Mouse (Mus musculus) frontal cortex, postnatal 25 days (tissue): Measurements from ENCODE around the gene Ankrd17.

Source experiments
- DNase-seq, 2 experiments: peaks; one replicate each; pipeline ENCODE4 v3.0.0; 2022; ENCODE audit warnings: low spot score in 2 of 2

Ankrd17 gene

DNA sequence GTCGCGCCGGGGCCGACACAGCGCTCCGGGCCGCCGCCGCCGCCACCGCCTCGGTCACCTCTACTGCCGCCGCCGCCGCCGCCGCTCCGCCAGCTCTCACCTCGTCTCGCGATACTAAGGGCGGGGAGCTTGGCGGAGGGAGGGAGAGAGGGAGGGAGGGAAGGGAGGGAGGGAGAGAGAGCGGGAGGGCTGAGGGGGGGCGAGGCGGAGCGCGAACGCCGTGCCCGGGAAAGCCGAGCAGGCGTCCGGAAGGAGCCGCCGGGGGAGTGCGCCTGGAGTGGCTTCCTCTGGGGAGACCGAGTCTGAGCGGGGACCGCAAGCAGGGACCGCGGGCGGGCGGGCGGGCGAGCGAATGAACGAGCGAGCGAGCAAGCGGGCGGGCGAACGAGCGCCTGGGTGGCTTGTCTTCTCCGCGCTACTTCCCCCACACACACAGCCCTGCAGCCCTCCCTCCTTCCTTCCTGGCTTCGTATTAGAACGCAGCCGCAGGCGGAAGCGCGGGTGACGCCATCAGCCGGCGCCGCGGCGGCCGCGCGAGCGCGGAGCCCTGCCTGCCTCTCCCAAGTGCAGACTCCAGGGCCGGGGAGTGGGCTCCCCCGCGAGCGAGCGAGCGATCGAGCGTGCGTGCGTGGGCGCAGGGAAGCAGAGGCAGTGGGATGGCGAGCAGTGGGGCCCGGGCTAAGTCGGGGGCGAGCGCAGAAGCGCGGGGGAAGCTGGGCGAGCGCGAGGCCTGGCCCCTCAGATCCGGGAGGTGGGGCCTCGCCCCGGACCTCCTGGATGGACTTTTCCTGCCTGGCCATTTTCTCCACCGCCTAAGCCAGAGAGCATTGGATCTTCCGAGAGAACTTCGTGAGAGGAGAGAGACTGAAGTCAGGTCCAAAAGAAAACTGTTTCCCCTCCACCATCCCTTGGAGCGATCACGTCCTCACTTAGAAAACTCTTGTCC is at the start of gene Ankrd17:
Gene Ankrd17, minus strand, starts transcription at position 457 of the 946 bp plus-strand sequence.
- DNase-seq = peak; percentile 77 to 88

DNA sequence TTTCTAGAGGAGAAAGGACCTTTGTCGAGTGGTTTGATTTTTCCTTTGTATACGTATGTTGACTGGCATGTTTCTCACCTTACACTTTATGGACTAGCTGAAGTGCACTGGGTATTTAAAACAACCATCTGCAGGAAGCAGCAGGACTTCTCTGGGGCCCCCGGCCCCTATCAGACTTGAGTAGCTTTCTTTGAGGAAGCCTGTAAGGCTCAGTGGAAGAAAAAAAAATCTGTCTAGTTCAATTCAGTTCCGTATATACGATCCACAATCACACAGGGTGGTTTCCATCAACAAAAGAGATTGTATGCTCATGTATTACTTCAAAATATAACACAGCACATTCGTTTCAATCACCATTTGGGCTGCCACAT is 48.5 kb upstream of the Ankrd17 start:
- DNase-seq = no peak

DNA sequence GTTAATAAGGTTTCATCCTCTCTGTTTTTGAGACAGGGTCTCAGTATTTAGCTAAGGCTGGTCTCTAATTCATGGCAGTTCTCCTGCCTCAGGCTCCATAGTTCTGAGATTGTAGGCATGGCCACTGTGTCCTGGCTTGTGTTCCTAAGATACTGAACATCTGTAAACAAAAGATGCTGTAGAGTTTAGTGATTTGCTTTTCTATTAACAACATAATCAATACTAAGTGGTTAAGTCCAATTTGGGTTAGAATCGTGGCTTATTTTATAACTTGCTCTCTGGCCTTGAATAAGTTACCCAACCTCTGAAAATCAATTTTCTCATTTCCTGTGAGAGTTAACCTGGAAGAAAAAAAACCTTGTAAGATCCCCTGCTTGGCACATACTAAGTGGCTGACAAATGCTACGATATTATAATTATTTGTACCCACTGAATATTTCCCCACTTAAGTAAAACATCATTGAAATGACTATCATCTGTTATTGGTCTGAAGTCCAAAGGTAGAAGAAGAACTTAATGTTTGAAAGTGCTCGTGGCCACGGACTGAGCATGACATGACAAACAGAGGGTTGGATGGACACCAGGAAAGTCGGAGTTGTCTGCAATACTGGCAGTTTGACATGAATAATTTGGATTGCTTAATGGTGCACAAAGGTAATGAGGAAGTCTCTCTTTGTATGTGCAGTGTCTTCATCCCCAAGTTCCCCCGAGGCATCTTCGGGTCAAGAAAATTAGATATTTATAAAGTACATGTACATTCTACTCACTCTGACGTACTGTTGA is 48.0 kb upstream of the Ankrd17 start:
- no peak for DNase-seq

DNA sequence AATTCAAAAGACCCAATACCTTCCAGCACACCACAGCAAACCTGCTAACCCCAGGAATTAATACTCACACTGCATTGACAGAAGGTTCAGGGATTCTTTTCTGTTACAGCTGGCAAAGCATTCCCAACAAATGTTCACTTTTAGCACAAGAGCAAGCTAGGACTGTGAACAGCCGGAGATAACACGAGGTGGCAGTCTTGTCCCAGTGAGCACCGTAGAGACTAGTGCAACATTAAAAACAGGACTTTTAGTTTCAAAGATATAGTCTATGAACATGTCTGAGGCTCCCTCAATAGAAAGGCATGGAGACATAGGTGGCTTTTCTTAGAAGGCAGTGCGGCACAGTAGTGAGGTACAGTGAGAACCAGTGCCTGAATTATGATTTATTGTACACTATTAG is 38.8 kb upstream of the Ankrd17 start:
- peak in 1 of 2 experiments; percentile 36 for DNase-seq

DNA sequence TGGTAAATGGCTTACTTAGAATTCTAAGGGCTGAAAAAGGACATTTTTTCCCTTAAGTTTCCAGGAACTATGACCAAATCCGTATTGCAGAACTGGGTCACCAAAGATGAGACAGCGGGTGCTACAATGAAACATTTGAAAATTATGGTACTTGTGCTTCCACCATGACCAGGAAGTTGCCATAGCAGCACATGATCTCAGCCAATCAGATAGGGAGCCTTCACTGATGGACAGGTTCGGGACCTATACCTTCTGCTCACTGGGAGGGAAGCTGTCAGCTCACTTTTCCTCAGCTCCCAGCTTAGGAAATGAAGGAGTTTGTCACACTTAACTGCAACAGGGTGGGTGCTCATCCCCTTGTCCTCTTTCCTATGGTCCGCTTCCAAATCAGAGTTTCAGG is 30.4 kb upstream of the Ankrd17 start:
- DNase-seq = no peak

DNA sequence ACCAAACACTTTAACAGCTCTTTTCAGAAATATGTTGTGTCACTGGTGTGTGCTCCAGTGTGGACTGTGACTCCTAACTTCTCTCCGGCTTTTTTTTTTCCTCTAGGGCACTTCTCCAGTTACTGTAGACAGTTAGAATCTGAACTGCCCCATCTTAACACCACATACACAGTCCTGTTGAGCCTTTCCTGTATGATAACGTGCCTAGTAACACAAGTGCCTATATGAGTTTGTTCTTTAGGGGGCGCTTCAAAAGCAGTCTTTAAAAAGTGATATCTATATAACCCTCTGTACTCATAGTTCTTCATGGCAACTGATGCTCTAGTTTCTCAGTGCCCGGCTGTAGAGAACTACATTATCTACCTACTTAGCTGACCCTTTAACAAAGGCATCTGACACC is 27.9 kb upstream of the Ankrd17 start:
- DNase-seq = no peak

DNA sequence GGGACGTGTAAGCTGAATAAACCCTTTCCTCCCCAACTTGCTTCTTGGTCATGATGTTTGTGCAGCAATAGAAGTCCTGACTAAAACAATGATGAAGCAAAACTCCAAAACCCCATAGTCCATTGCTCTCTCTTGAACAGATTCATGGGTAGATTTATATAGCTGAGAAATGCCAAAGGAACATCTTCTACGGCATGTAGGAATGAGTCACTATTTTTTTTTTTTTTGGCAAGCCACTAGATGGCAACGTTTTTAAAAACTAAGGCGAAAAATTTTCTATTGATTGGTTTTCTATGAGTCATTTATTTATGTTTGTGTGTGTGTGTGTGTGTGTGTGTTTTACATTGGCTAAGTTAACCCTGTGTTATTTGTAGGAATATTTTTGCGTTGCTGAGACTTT is 27.4 kb upstream of the Ankrd17 start:
- DNase-seq = no peak

DNA sequence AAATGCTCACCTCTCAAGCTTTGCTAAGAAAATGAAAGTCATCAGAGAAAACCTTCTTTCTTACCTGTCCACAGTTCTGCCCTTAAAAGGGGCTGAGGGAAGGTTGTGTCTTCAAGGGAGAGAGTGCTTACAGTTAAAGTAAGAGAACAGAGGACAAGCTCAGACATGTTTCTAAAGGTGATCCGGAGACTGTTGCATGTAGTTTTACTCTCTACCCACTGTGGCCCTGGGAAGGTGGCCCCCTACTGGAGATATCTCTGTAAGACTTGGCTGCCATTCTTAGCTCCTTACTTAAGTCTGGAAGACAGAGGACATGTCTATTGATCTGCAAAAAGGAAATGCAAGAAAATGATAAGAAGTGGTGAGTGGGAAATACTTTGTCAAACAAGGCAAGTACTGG is 16.7 kb upstream of the Ankrd17 start:
- DNase-seq = no peak

DNA sequence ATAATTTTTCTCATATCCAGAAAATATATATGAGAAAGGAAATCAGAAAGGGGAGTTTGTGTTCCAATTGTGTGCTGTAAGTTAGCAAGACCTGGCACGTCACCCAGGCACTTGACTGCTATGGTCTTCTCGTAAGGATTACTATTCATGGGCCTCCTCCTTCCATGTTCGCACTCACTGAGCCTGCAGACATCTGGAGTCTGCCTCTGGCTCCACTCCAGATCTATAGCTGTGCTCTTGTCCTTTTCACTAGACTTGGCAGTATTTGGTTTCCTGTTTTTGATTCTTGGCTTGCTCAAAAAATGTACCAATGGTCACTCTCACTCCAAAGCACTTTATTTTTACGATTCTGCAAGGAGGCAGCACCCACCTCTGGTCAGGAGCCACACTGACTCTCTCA is 15.1 kb upstream of the Ankrd17 start:
- no peak for DNase-seq

DNA sequence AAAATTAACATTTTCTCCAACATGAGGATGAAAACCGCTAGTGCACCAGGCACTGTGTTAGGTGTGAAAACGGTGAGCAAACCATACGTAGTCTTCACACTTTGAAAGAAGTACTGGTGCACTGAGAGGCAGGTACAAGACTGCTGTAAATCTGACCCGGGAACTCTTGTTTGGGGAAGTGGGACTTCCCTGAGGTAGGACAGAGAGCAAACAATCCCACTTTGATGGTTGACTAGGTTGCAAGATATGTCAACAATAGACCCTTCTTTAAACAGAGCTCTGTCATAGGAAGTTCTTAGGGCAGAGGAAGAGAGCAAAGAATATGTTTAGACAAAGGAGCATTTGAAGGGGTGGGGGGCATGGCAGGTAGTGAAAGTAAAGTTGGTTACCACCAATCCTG is 7.3 kb upstream of the Ankrd17 start:
- no peak for DNase-seq

DNA sequence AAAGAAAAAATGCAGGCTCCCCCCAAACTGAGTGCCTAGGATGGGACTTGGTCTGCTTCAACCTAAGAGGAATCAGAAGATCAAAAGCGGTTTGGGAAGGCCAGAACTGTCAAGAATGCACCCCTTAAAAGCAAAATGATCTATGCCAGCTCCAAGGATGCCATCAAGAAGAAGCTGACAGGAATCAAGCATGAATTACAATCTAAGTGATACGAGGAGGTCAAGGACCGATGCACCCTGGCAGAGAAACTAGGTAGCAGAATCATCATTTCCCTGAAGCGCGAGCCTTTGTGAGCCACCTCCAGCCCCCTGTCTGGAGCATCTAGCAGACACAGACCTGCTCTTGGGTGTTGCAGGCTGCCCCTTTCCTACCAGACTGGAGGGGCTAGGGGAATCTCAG is 4.0 kb upstream of the Ankrd17 start:
- DNase-seq = no peak

DNA sequence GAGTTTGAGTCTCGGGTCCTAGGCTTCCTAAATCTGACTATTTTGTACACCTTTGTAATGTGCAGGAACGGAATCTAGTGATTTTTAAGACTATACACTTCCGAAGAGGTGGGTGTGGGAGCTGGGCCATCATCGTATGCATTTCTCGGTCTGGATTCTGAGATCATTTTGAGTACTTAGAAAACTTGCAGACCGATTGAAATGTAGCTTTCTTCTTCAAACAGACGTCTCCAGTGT is 608 bp upstream of the Ankrd17 start, which contains the start of gene Gm9958:
Gene Gm9958, plus strand, starts transcription at position 138 of the 237 bp plus-strand sequence.
- no peak for DNase-seq

DNA sequence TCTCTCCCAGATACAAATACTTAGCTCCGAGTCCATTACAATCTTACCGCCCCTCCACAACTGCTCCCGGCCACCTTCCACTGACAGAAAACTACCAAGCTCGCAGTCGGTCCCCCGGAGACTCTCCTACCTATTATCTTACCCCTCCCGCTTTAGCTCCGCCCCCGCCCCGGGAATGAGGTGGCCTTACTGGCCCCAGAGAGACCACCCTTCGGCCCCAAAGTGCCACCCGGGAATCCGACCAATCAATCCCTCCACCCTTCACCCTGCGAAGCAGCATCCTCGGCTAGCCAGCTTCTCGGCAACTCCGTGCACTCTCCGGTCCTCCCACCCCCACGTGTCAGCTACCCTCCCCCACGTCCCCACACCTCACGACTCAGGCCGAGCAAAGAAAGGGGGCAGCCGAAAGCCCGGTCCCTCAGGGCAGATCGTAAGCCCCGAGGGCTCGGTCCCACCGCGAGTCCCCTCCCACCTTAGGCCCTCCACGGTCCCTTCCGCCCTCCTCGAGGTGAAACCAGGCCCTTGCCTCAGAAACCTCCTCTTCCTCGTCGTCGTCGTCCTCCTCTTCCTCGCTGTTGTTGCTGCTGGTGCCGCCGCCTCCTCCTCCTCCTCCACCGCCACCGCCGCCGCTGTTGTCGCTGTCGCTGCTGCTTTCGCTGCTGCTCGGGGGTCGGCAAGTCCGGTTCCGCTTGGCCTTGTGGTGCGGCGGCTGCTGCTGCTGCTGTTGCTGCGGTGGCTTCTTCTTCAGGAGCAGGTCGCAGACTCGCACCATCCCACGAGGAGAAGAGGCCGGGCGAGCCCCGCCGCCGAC is 1.0 kb downstream of the Ankrd17 start:
- DNase-seq = peak; percentile 24 to 27

DNA sequence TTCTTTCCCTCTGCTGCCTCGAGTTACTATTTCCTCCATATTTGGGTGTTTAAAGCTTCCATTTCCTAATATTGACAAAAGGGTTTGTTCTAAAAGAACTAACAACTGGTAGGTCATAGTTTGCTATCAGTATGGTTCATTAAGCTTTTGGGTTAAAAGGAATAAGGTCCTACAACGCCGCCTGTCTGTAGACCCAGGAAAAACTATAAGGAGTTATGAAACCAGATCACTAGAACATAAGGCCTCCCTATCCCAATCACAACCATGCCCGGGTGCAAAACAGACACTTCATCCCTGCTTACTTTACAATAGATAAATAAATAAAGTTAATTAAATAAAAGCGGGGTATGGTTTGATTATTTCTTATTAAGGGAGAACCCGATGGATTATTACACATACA is 1.9 kb downstream of the Ankrd17 start:
- peak; percentile 41 to 43 for DNase-seq

DNA sequence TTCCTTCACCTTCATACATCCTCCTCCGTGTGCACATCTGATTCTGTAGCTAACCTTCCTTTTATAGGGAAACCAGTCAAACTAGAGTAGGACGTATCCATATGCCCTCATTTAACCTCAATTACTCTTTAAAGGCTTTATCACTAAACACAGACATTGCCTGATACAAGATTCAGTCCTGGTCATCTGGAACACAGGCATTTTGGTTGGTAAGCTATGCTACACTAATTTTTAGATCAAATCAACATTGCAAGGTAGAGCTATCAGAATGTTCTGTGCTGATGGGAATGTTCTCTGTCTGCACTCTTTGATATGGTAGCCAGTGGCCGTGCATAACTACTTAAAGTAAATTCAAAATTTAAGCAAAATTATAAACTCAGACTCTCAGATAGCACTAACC is 10.6 kb downstream of the Ankrd17 start:
- no peak for DNase-seq

DNA sequence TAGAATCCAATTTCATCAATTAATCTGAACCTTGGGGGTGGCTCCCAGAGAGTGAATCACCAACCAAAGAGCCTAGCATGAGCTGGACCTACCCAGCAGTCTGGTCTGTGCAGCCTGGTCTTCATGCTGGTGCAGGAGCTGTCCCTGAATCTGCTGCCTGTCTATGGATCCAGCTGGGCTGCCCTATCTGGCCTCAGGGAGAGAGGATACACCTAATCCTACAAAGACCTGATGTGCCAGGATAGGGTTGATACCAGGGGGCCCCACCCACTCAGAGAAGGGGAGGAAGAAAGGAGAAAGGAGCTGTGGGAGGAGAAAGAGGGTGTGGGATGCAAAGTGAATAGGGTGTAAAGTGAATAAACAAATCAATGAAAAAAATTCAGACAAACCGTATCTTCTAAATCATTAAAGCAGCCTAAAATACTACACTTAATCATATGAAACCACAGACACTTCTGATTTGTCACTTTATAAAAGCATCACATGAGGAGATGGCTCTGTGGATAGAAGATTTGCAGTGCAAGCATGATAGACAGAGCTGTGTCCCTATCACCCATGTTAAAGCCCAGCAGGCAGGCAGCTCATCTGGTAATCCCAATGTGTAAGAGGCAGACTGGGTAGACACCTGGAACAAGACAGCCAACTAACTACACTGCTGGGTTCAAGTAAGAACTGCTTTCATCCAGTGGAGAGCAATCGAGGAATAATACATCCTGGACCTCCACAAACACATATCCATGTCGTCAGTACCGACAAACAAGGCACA is 12.6 kb downstream of the Ankrd17 start:
- DNase-seq = no peak

DNA sequence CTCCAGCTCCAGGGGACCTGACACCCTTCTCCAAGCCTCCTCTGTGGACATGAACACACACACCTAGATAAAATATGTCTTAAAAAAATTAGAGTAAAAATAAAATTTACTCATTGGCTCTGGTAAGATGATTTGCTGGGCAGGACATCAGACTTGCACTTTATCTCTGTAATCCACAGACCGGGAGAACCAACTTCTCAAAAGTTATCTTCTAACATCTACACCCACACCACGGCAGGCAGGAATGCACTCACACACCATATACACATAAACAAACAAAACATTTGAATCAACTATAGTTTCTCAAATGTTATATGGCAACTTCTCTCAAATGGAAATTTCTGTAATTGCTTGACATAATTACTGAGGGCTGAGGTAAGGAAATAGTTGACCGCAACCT is 19.5 kb downstream of the Ankrd17 start:
- no peak for DNase-seq

DNA sequence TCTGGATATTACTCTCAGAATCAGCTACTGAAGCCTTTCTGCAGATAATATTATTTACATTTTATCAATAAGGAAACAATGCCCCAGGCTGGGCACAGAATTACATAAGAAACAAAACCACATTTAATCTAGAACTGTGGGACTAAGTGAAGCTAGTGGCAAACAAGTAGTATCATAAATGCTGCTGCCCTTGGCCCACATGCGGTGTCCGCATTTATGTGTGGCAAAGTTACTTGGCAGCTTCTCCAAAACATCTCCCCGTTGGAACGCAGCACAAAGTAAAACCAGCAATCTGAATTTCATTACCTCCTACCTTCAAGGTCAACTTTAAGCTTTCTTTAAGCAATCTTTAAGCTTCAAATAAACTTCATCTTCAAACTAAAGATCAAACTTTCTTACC is 25.5 kb downstream of the Ankrd17 start:
- DNase-seq = no peak

DNA sequence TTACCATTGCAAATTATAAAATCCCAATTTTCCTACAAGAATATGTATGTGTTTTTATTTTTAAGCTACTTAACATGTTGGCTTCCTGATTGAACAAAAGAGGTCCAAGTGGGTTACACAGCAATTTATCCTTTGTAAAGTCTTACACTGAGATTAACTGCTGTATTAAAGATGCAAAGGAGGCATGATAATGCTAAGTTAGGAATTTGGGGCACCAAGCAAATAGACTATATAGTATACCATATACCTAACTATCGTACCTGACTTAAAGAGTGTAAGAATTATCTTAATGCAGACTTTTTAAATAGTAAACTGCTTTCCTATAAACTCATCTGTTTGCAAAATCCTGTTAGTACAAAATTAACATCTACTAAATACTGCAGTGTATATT is 26.4 kb downstream of the Ankrd17 start:
- DNase-seq = no peak

DNA sequence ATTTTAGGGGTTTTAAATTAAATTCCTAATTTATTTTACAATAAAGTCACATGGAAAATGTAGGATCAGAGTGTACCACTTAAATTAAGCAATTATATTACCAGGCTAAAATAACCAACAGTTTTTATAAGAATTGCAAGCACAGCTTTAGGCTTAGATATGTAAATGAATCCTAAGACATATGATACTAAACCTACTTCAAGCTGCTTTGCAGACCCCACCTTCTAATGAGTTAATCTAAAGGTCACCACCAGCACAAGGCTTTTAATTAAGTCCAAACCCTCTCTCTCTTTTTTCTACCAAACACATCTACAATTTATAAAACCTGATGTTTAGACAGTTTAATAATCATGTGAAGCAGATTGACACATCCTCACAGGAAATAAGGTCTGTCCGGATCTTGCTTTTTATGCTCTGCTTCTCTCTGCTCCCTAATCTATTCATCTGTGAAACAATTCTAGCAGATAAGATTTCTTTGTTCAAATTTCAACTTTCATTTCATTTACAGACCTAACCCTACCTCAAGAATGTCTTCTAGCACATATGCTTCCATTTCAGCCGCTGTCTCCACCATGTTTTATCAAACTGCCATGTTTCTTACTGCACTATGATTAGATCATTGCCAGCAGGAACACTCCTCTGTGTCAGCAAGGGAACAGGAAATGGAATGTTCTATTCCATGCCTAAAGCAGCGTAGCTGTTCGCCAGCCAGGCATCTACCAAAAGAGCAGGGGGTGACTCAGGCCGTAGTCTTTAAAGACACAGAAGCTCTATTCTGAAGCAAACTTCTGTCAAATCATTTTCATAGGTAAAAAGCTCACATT is 27.0 kb downstream of the Ankrd17 start:
- DNase-seq = peak in 1 of 2 experiments; percentile 34
